Mouse (Mus musculus): ENCODE data around the gene Pnldc1. TPM values are rescaled to one million over a fixed set of nuclear protein-coding genes. Genes with fewer than 3 reads are reported as not detected.

Gene Pnldc1
- polyA plus RNA-seq, 3 experiments from 2014 or later, result 0.66 to 1.5 TPM; not detected in 1

- ATAC-seq, result no peak
Measured at GRCm38 (mm10) chr17:12857395-12857794, 52.6 kb downstream of the Pnldc1 start.

DNA sequence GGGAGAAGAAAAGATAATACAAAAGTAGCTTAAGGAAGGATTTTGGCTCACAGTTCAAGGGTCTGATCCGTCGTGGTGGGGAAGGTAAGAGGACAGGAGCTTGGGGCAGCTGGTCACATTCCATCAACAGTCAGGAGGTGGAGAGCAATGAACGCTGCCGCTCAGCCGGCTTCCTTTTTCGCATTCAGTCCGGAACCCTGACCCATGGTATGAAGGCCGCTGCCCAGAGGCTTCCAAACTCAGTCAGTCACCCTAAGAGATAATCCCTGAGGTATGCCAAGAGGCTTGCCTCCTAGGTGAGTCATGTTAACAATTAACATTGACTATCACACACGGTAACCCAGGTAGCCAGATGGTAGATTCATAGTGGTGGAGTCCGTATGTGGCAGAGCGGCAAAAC is 55.6 kb downstream of the Pnldc1 start:
- ATAC-seq, result no peak

DNA sequence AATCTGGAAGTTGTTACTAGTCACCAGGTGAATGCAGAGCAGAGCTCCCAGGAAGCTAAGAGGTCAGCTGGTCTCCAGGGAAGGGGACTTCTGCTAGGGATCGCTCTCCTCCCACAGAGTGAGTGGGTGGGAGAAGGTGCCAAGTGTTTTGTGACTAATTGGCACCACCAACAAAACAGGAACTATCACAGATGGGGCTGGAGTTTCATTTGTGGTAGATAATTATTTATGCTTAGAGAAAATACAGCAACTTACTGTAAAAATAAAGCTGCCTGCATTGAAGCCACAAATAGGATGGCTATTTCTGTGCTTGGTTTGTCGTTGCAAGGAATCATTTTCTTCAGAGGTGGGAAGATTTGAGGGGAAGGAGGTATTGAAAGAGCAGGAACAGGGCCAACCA is 56.2 kb downstream of the Pnldc1 start:
- no peak for ATAC-seq

DNA sequence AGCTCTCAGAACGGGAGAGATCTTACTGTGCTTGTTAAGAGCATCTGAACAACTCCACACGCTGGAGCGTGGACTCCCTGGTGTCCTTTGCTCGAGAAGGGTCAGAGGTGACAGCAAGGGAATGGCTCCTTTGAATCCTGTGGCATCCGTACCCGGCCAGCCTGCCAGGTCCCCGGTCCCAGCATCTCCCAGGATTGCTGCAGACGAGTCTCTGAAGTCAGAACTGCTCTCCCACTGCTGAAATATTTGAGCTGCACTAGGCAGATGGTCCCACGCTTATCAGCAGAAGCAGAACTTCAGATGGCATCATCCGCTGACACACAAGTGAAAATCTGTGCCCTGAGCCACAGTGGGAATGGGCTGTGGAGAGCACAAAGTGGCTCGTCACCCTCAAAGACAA is 58.3 kb downstream of the Pnldc1 start:
- no peak for ATAC-seq

GRCm38 (mm10) chr17:12849778-12850382 is 60.1 kb downstream of the Pnldc1 start:
- no peak for ATAC-seq

DNA sequence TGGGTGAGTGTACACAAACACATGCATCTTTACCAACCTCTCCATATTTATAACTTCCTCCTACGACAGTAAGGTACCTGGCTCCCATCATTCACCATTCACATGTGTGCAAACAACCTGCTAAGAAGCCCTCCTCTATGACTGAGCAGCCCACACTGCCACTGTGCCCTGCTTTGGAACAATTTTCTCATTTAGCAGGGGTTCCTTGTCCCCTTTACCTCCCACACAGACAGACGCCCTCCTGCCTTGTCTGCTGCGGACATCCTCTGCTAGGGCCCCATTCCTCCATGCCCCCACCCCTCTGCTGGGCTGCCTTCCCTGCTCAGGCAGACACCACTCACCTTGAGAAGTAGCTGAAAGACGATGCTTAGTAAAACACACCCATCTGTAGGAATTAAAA is 62.3 kb downstream of the Pnldc1 start:
- ATAC-seq, result no peak

GRCm38 (mm10) chr17:12846474-12846873 is 63.6 kb downstream of the Pnldc1 start:
- ATAC-seq, result no peak

- no peak for ATAC-seq
Measured at GRCm38 (mm10) chr17:12845862-12846261, 64.2 kb downstream of the Pnldc1 start.

- no peak for ATAC-seq
Measured at GRCm38 (mm10) chr17:12844540-12844939, 65.5 kb downstream of the Pnldc1 start.

DNA sequence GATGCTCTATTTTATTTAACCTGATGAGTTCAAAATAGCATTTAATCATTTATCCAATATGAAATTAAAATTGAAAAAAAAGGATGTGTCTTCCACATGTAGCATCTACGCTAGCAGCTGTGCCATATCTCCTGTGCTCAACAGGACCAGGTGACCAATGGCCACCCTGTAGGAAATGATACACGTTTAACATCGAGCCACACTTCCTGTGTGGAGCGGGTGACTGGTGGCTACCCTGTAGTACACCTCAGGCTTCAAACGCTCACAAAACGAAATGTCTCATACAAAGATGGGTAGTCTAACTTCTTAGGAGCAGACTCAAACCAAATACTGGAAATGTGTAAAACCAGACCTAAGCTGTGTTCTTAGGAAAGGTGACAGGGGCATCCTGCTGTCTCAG is 66.2 kb downstream of the Pnldc1 start:
- no peak for ATAC-seq

GRCm38 (mm10) chr17:12839475-12840267 is 70.4 kb downstream of the Pnldc1 start:
- ATAC-seq, result no peak

Other genes starting within 250 kb of the Pnldc1 start
- 1 to 10 TPM in 1 of 3 experiments, under 1 TPM in 1, not detected in 1; 0.82 to 1.9 TPM for gene Slc22a1, start 234.4 kb downstream of the Pnldc1 start, polyA plus RNA-seq (2017; shearing (Covaris generic))
- gene Igf2r, start 140.6 kb downstream of the Pnldc1 start, polyA plus RNA-seq (2017; shearing (Covaris generic)), result 10 to 100 TPM; 14.8 to 40.1 (median 36.0) TPM
- under 1 TPM in 1 of 3 experiments, not detected in 2; 0.39 TPM for gene Mas1, start 42.1 kb downstream of the Pnldc1 start, polyA plus RNA-seq (2017; shearing (Covaris generic))
- not detected for gene Mrgprh, start 34.2 kb downstream of the Pnldc1 start, polyA plus RNA-seq (2017; shearing (Covaris generic))
- 100 to 1,000 TPM; 221 to 332 (median 236) TPM for gene Tcp1, start 5.5 kb upstream of the Pnldc1 start, polyA plus RNA-seq (2017; shearing (Covaris generic))
- 100 to 1,000 TPM; 192 to 313 (median 193) TPM for gene Mrpl18, start 6.1 kb upstream of the Pnldc1 start, polyA plus RNA-seq (2017; shearing (Covaris generic))
- gene Acat3, start 30.4 kb upstream of the Pnldc1 start, polyA plus RNA-seq (2017; shearing (Covaris generic)), result 1 to 10 TPM in 1 of 3 experiments, under 1 TPM in 2; 0.67 to 1.2 (median 0.71) TPM
- 10 to 100 TPM; 43.9 to 61.5 (median 48.0) TPM for gene Acat2, start 50.5 kb upstream of the Pnldc1 start, polyA plus RNA-seq (2017; shearing (Covaris generic))
- 100 to 1,000 TPM; 115 to 197 (median 137) TPM for gene Wtap, start 83.9 kb upstream of the Pnldc1 start, polyA plus RNA-seq (2017; shearing (Covaris generic))
- 10 to 100 TPM; 58.1 to 60.8 (median 59.0) TPM for gene Sod2, start 96.6 kb upstream of the Pnldc1 start, polyA plus RNA-seq (2017; shearing (Covaris generic))
- gene Gpr31b, start 142.1 kb upstream of the Pnldc1 start, polyA plus RNA-seq (2017; shearing (Covaris generic)), result not detected
- not detected for gene Tcp10b, start 150.9 kb upstream of the Pnldc1 start, polyA plus RNA-seq (2017; shearing (Covaris generic))
- not detected for gene Unc93a, start 221.6 kb upstream of the Pnldc1 start, polyA plus RNA-seq (2017; shearing (Covaris generic))